Mouse (Mus musculus) forebrain, postnatal 0 days (tissue): ENCODE results near the gene Kctd15. TPM values are rescaled to one million over a fixed set of nuclear protein-coding genes. Genes with fewer than 3 reads are reported as not detected.

ENCODE experiments used
- ATAC-seq: fragments of 200-750 bp; cut with Nextera tagmentation; 2 replicates; pipeline ENCODE4 v1.8.0; 2017; ENCODE audit warnings: mild to moderate bottlenecking, moderate library complexity
- DNase-seq: peaks from one replicate; pipeline ENCODE4 v3.0.0-alpha.2; 2015
- H3K27ac ChIP-seq: fragments of 300-500 bp; sonication (generic); 2 replicates; pipeline ENCODE4 v1.5.1; 2014; ENCODE audit warnings: low read depth, mild to moderate bottlenecking, antibody characterized with exemption, low read length, moderate library complexity, mixed read lengths
- H3K27me3 ChIP-seq: fragments of 300-500 bp; sonication (generic); 2 replicates; pipeline ENCODE4 v1.6.1; 2014; ENCODE audit warnings: mild to moderate bottlenecking, low read length, mixed read lengths; ENCODE audit not compliant: insufficient read depth
- H3K36me3 ChIP-seq: fragments of 300-500 bp; sonication (generic); 2 replicates; pipeline ENCODE4 v1.6.1; 2014; ENCODE audit warnings: mild to moderate bottlenecking, moderate library complexity; ENCODE audit not compliant: insufficient read depth
- H3K4me1 ChIP-seq: fragments of 300-500 bp; sonication (generic); 2 replicates; pipeline ENCODE4 v1.6.1; 2014; ENCODE audit warnings: antibody characterized with exemption; ENCODE audit not compliant: insufficient read depth
- H3K4me2 ChIP-seq: fragments of 300-500 bp; sonication (generic); 2 replicates; pipeline ENCODE4 v1.6.1; 2014; ENCODE audit warnings: low read depth, mild to moderate bottlenecking, moderate library complexity
- H3K4me3 ChIP-seq: fragments of 300-500 bp; sonication (generic); 2 replicates; pipeline ENCODE4 v1.5.1; 2014; ENCODE audit warnings: low read depth, low read length, mixed read lengths
- H3K9ac ChIP-seq: fragments of 300-500 bp; sonication (generic); 2 replicates; pipeline ENCODE4 v1.6.1; 2014; ENCODE audit warnings: mild to moderate bottlenecking
- H3K9me3 ChIP-seq: fragments of 300-500 bp; sonication (generic); 2 replicates; pipeline ENCODE4 v1.6.1; 2016; ENCODE audit warnings: low read length
- CTCF ChIP-seq: sonication (generic); IDR thresholded peaks from 2 replicates; pipeline ENCODE4 v1.5.1; 2016; ENCODE audit warnings: antibody characterized with exemption, control low read depth, low read depth
- WGBS: fragments of 180-500 bp; shearing (Covaris S2); extraction: QIAGEN DNeasy Blood & Tissue Kit; methylation state at CpG from one replicate; pipeline ENCODE4 v1.1.7; 2014; 5-methylcytosine and 5-hydroxymethylcytosine counted together
- polyA plus RNA-seq: library from polyadenylated mRNA; unstranded; fragments of >200 nt; fragmentation: Nextera tagmentation; extraction: Ambion mirVana; gene quantifications from 2 replicates; pipeline ENCODE4 v1.2.1, GENCODE M21; 2015
- total RNA-seq: library from RNA; depleted of rRNA; stranded (reverse); fragments of >200 nt; gene quantifications from 2 replicates; pipeline ENCODE4 v1.2.3, GENCODE M21; 2014

The Kctd15 gene
- total and polyA plus RNA-seq, 2 experiments from 2014 or later: 16.7 to 59.4 TPM

GRCm38 (mm10) chr7:34670778-34671177, 14.2 kb upstream of the Kctd15 start:
- no peak for DNase-seq
- Histone ChIP-seq H3K4me2 (no peak overlapping the region), H3K4me1 (no peaks in the 10 kb centered on the region), H3K27me3 (peaks cover 25% of the 10 kb centered on the region), H3K9me3 (no peaks in the 10 kb centered on the region), H3K36me3 (no peaks in the 10 kb centered on the region), H3K27ac (no peak overlapping the region), H3K9ac (no peak overlapping the region), H3K4me3 (no peak overlapping the region)
- no peak for ATAC-seq
- 81% methylated on average over 3 of the region's 3 CpGs for WGBS
- no peak for TF ChIP-seq CTCF

- WGBS: 30% methylated on average over 9 of the region's 9 CpGs
- Histone ChIP-seq H3K9me3 (no peaks in the 10 kb centered on the region), H3K36me3 (no peaks in the 10 kb centered on the region), H3K4me3 (no peak overlapping the region), H3K4me2 (no peak overlapping the region), H3K27ac (no peak overlapping the region), H3K9ac (no peak overlapping the region), H3K27me3 (peaks cover 11% of the 10 kb centered on the region), H3K4me1 (no peaks in the 10 kb centered on the region)
- DNase-seq: no peak
- TF ChIP-seq CTCF: no peak
- ATAC-seq: no peak
These were observed 12.8 kb upstream of the Kctd15 start for GRCm38 (mm10) chr7:34669336-34669735.

- no peaks in the 10 kb centered on the region for H3K9me3 ChIP-seq
- no peaks in the 10 kb centered on the region for H3K27me3 ChIP-seq
- DNase-seq (no peak), ATAC-seq (no peak)
- H3K36me3 ChIP-seq: no peaks in the 10 kb centered on the region
- no peak overlapping the region for H3K4me2 ChIP-seq
- no peak overlapping the region for H3K9ac ChIP-seq
- H3K27ac ChIP-seq: no peak overlapping the region
- 93% methylated on average over 16 of the region's 16 CpGs for WGBS
- H3K4me1 ChIP-seq: no peaks in the 10 kb centered on the region
- no peak overlapping the region for H3K4me3 ChIP-seq
- no peak for TF ChIP-seq CTCF
These were observed 11.3 kb upstream of the Kctd15 start for GRCm38 (mm10) chr7:34667874-34668273.

GRCm38 (mm10) chr7:34663145-34663544, 6.6 kb upstream of the Kctd15 start:
- ATAC-seq: no peak
- no peaks in the 10 kb centered on the region for H3K36me3 ChIP-seq
- no peaks in the 10 kb centered on the region for H3K27me3 ChIP-seq
- no peak overlapping the region for H3K9ac ChIP-seq
- no peak overlapping the region for H3K27ac ChIP-seq
- TF ChIP-seq CTCF: no peak
- WGBS: 43% methylated on average over 7 of the region's 7 CpGs
- H3K4me1 ChIP-seq: no peaks in the 10 kb centered on the region
- no peak overlapping the region for H3K4me3 ChIP-seq
- H3K4me2 ChIP-seq: no peak overlapping the region
- H3K9me3 ChIP-seq: no peaks in the 10 kb centered on the region
- DNase-seq: no peak

- H3K4me2 ChIP-seq: no peak overlapping the region
- no peak overlapping the region for H3K9ac ChIP-seq
- TF ChIP-seq CTCF: no peak
- no peaks in the 10 kb centered on the region for H3K4me1 ChIP-seq
- H3K36me3 ChIP-seq: no peaks in the 10 kb centered on the region
- H3K27me3 ChIP-seq: no peaks in the 10 kb centered on the region
- DNase-seq (no peak), ATAC-seq (no peak)
- 18% methylated on average over 5 of the region's 5 CpGs for WGBS
- no peak overlapping the region for H3K4me3 ChIP-seq
- H3K27ac ChIP-seq: no peak overlapping the region
- no peaks in the 10 kb centered on the region for H3K9me3 ChIP-seq
These were observed 5.7 kb upstream of the Kctd15 start for GRCm38 (mm10) chr7:34662227-34662626.

GRCm38 (mm10) chr7:34659386-34660085, 3.0 kb upstream of the Kctd15 start:
- no peaks in the 10 kb centered on the region for H3K27me3 ChIP-seq
- H3K4me2 ChIP-seq: no peak overlapping the region
- H3K27ac ChIP-seq: no peak overlapping the region
- H3K4me1 ChIP-seq: no peaks in the 10 kb centered on the region
- H3K36me3 ChIP-seq: no peaks in the 10 kb centered on the region
- H3K4me3 ChIP-seq: no peak overlapping the region
- ATAC-seq: no peak
- no peaks in the 10 kb centered on the region for H3K9me3 ChIP-seq
- no peak overlapping the region for H3K9ac ChIP-seq
- WGBS: 80% methylated on average over 6 of the region's 6 CpGs
- TF ChIP-seq CTCF: no peak
- DNase-seq: no peak

GRCm38 (mm10) chr7:34655086-34655839, 1.3 kb downstream of the Kctd15 start:
- no peaks in the 10 kb centered on the region; the same call in 1 of the 2 replicates for H3K4me1 ChIP-seq
- TF ChIP-seq CTCF: peak; percentile 84
- ATAC-seq (peak; percentile 76), DNase-seq (peak; percentile 92)
- peak overlapping the region; percentile 87 for H3K4me2 ChIP-seq
- no peaks in the 10 kb centered on the region for H3K27me3 ChIP-seq
- peak overlapping the region; percentile 96 for H3K27ac ChIP-seq
- H3K36me3 ChIP-seq: no peaks in the 10 kb centered on the region
- peak overlapping the region; percentile 91 for H3K9ac ChIP-seq
- H3K4me3 ChIP-seq: peak overlapping the region; percentile 84
- H3K9me3 ChIP-seq: no peaks in the 10 kb centered on the region
- under 1% methylated on average over 70 of the region's 74 CpGs for WGBS
